Mouse (Mus musculus): ENCODE results near the gene Fam83f. TPM values are rescaled to one million over a fixed set of nuclear protein-coding genes. Genes with fewer than 3 reads are reported as not detected.

Gene Fam83f
- polyA plus RNA-seq, 1 experiment from 2014 or later = 0.60 TPM

- Histone ChIP-seq H3K27me3 (ENCODE audit: insufficient read depth, poor library complexity, severe bottlenecking) (no peaks in the 10 kb centered on the region; the same call in 1 of the 2 replicates), H3K36me3 (no peaks in the 10 kb centered on the region), H3K9me3 (no peaks in the 10 kb centered on the region), H3K4me3 (no peak overlapping the region), H3K27ac (no peak overlapping the region), H3K4me1 (replicated peaks) (peaks cover 17% of the 10 kb centered on the region)
- DNase-seq (ENCODE audit: low spot score) = no peak
- WGBS = 71% methylated on average over 8 of the region's 8 CpGs
Observed at GRCm38 (mm10) chr15:80701481-80702257, 30.0 kb downstream of the Fam83f start.

- no peak for DNase-seq (ENCODE audit: low spot score)
- Histone ChIP-seq H3K27ac (no peak overlapping the region), H3K27me3 (ENCODE audit: insufficient read depth, poor library complexity, severe bottlenecking) (no peaks in the 10 kb centered on the region; the same call in 1 of the 2 replicates), H3K36me3 (no peaks in the 10 kb centered on the region), H3K9me3 (no peaks in the 10 kb centered on the region), H3K4me3 (no peak overlapping the region), H3K4me1 (replicated peaks) (peaks cover 14% of the 10 kb centered on the region)
- 85% methylated on average over 5 of the region's 5 CpGs for WGBS
Observed at GRCm38 (mm10) chr15:80702910-80703309, 31.3 kb downstream of the Fam83f start.

- no peak for DNase-seq (ENCODE audit: low spot score)
- Histone ChIP-seq H3K27ac (no peak overlapping the region), H3K9me3 (no peaks in the 10 kb centered on the region), H3K4me1 (replicated peaks) (peaks cover 8% of the 10 kb centered on the region), H3K36me3 (no peaks in the 10 kb centered on the region), H3K4me3 (no peak overlapping the region), H3K27me3 (ENCODE audit: insufficient read depth, poor library complexity, severe bottlenecking) (no peaks in the 10 kb centered on the region; the same call in 1 of the 2 replicates)
- WGBS = 79% methylated on average over 2 of the region's 2 CpGs
Observed at GRCm38 (mm10) chr15:80703495-80703894, 31.8 kb downstream of the Fam83f start.

GRCm38 (mm10) chr15:80704267-80704666, 32.6 kb downstream of the Fam83f start:
- H3K27ac ChIP-seq = no peak overlapping the region
- 16% methylated on average over 7 of the region's 7 CpGs for WGBS
- H3K9me3 ChIP-seq = no peaks in the 10 kb centered on the region
- no peaks in the 10 kb centered on the region; the same call in 1 of the 2 replicates for H3K27me3 ChIP-seq (ENCODE audit: insufficient read depth, poor library complexity, severe bottlenecking)
- DNase-seq (ENCODE audit: low spot score) = peak; percentile 82
- peaks cover 8% of the 10 kb centered on the region for H3K4me1 ChIP-seq (replicated peaks)
- no peaks in the 10 kb centered on the region for H3K36me3 ChIP-seq
- H3K4me3 ChIP-seq = no peak overlapping the region

- 33% methylated on average over 18 of the region's 18 CpGs for WGBS
- H3K36me3 ChIP-seq = no peaks in the 10 kb centered on the region
- H3K27ac ChIP-seq = peak overlapping the region; percentile 73
- peaks cover 16% of the 10 kb centered on the region for H3K4me1 ChIP-seq (replicated peaks)
- no peaks in the 10 kb centered on the region; the same call in 1 of the 2 replicates for H3K27me3 ChIP-seq (ENCODE audit: insufficient read depth, poor library complexity, severe bottlenecking)
- DNase-seq (ENCODE audit: low spot score) = peak; percentile 79
- no peaks in the 10 kb centered on the region for H3K9me3 ChIP-seq
- H3K4me3 ChIP-seq = peak overlapping the region; percentile 41
Observed at GRCm38 (mm10) chr15:80705828-80706549, 34.3 kb downstream of the Fam83f start.

- H3K27ac ChIP-seq = peak overlapping the region; percentile 73
- 40% methylated on average over 11 of the region's 11 CpGs for WGBS
- no peaks in the 10 kb centered on the region for H3K9me3 ChIP-seq
- H3K4me3 ChIP-seq = peak overlapping the region; percentile 41
- no peaks in the 10 kb centered on the region for H3K36me3 ChIP-seq
- H3K27me3 ChIP-seq (ENCODE audit: insufficient read depth, poor library complexity, severe bottlenecking) = no peaks in the 10 kb centered on the region; the same call in 1 of the 2 replicates
- peaks cover 16% of the 10 kb centered on the region for H3K4me1 ChIP-seq (replicated peaks)
- DNase-seq (ENCODE audit: low spot score) = no peak
Observed at GRCm38 (mm10) chr15:80706596-80706995, 34.9 kb downstream of the Fam83f start.

GRCm38 (mm10) chr15:80707088-80707487, 35.4 kb downstream of the Fam83f start:
- 87% methylated on average over 8 of the region's 8 CpGs for WGBS
- no peaks in the 10 kb centered on the region for H3K36me3 ChIP-seq
- no peaks in the 10 kb centered on the region for H3K9me3 ChIP-seq
- no peak overlapping the region for H3K27ac ChIP-seq
- H3K4me1 ChIP-seq (replicated peaks) = peaks cover 20% of the 10 kb centered on the region
- no peak overlapping the region for H3K4me3 ChIP-seq
- H3K27me3 ChIP-seq (ENCODE audit: insufficient read depth, poor library complexity, severe bottlenecking) = no peaks in the 10 kb centered on the region; the same call in 1 of the 2 replicates
- DNase-seq (ENCODE audit: low spot score) = no peak

- H3K4me3 ChIP-seq = no peak overlapping the region
- H3K27ac ChIP-seq = no peak overlapping the region
- 67% methylated on average over 6 of the region's 6 CpGs for WGBS
- no peaks in the 10 kb centered on the region for H3K9me3 ChIP-seq
- DNase-seq (ENCODE audit: low spot score) = no peak
- H3K36me3 ChIP-seq = no peaks in the 10 kb centered on the region
- H3K4me1 ChIP-seq (replicated peaks) = peaks cover 27% of the 10 kb centered on the region
- no peaks in the 10 kb centered on the region for H3K27me3 ChIP-seq (ENCODE audit: insufficient read depth, poor library complexity, severe bottlenecking)
Observed at GRCm38 (mm10) chr15:80709593-80709992, 37.9 kb downstream of the Fam83f start.

GRCm38 (mm10) chr15:80710257-80710607, 38.6 kb downstream of the Fam83f start:
- H3K4me3 ChIP-seq = peak overlapping the region; percentile 80
- H3K36me3 ChIP-seq = no peaks in the 10 kb centered on the region
- DNase-seq (ENCODE audit: low spot score) = no peak
- no peak overlapping the region for H3K27ac ChIP-seq
- H3K27me3 ChIP-seq (ENCODE audit: insufficient read depth, poor library complexity, severe bottlenecking) = no peaks in the 10 kb centered on the region
- H3K9me3 ChIP-seq = no peaks in the 10 kb centered on the region
- H3K4me1 ChIP-seq (replicated peaks) = peaks cover 27% of the 10 kb centered on the region
- 15% methylated on average over 5 of the region's 5 CpGs for WGBS

- Histone ChIP-seq H3K9me3 (no peaks in the 10 kb centered on the region), H3K4me1 (replicated peaks) (peaks cover 27% of the 10 kb centered on the region), H3K36me3 (no peaks in the 10 kb centered on the region), H3K4me3 (peak within 1 kb of the TSS; percentile 80), H3K27ac (peak within 1 kb of the TSS; percentile 93), H3K27me3 (ENCODE audit: insufficient read depth, poor library complexity, severe bottlenecking) (no peaks in the 10 kb centered on the region)
- DNase-seq (ENCODE audit: low spot score) = peak; percentile 98
- WGBS = under 1% methylated on average over 39 of the region's 39 CpGs
Observed at GRCm38 (mm10) chr15:80710608-80711363, 39.1 kb downstream of the Fam83f start, which contains the start of gene Tnrc6b. Gene Tnrc6b, plus strand, starts transcription at chr15:80711313.

GRCm38 (mm10) chr15:80711401-80712151, 39.9 kb downstream of the Fam83f start:
- DNase-seq (ENCODE audit: low spot score) = peak; percentile 58
- H3K27me3 ChIP-seq (ENCODE audit: insufficient read depth, poor library complexity, severe bottlenecking) = no peaks in the 10 kb centered on the region
- under 1% methylated on average over 92 of the region's 106 CpGs for WGBS
- H3K9me3 ChIP-seq = no peaks in the 10 kb centered on the region
- H3K36me3 ChIP-seq = no peaks in the 10 kb centered on the region
- H3K27ac ChIP-seq = peak overlapping the region; percentile 93
- H3K4me1 ChIP-seq (replicated peaks) = peaks cover 22% of the 10 kb centered on the region
- H3K4me3 ChIP-seq = peak overlapping the region; percentile 80

GRCm38 (mm10) chr15:80714299-80714698, 42.7 kb downstream of the Fam83f start:
- DNase-seq (ENCODE audit: low spot score) = no peak
- Histone ChIP-seq H3K4me3 (no peak overlapping the region), H3K27ac (no peak overlapping the region), H3K9me3 (no peaks in the 10 kb centered on the region), H3K36me3 (no peaks in the 10 kb centered on the region), H3K27me3 (ENCODE audit: insufficient read depth, poor library complexity, severe bottlenecking) (no peaks in the 10 kb centered on the region), H3K4me1 (replicated peaks) (peaks cover 19% of the 10 kb centered on the region; the same call in 1 of the 2 replicates)
- WGBS = 82% methylated on average over 4 of the region's 4 CpGs

All from hindbrain, embryonic 10.5 days (tissue).